Mouse (Mus musculus) ES-E14 (cell line): ENCODE measurements at regions not wholly inside any gene's neighbourhood (a gene's known extent, or its start where the extent isn't known, plus 50 kb on each side); places are given as distances from the start of the nearest gene placed in this dataset.

ENCODE experiments used
- DNase-seq: peaks from one replicate; pipeline ENCODE4 v3.0.0-alpha.2; 2013; ENCODE audit warnings: low read depth, low spot score
- H3K27ac ChIP-seq: 2 replicates; pipeline ENCODE4 v1.5.1; 2012; ENCODE audit warnings: low read depth, mild to moderate bottlenecking, low read length, moderate library complexity, mixed read lengths; ENCODE audit not compliant: poor library complexity, insufficient read depth, severe bottlenecking
- H3K36me3 ChIP-seq: 2 replicates; pipeline ENCODE4 v1.6.1; 2012; ENCODE audit warnings: mild to moderate bottlenecking, low read length, moderate library complexity, mixed read lengths; ENCODE audit not compliant: control insufficient read depth, poor library complexity, insufficient read depth, severe bottlenecking
- H3K4me1 ChIP-seq, 2 experiments: fragments of 150-350 bp in 1 of 2; sonication (generic) in 1 of 2; 2 replicates each; pipeline ENCODE4 v1.6.1; 2012; ENCODE audit warnings: low read length in 2 of 2, mild to moderate bottlenecking in 1 of 2, mixed read lengths in 1 of 2; ENCODE audit not compliant: control insufficient read depth in 2 of 2, insufficient read depth in 2 of 2, poor library complexity in 1 of 2
- H3K4me3 ChIP-seq, 2 experiments: fragments of 150-350 bp in 1 of 2; sonication (generic) in 1 of 2; 2 replicates each; pipeline ENCODE4 v1.5.1; 2012; ENCODE audit warnings: low read length in 2 of 2, low read depth in 1 of 2, mild to moderate bottlenecking in 1 of 2, mixed read lengths in 1 of 2; ENCODE audit not compliant: insufficient read depth in 1 of 2, poor library complexity in 1 of 2, severe bottlenecking in 1 of 2
- H3K9ac ChIP-seq: 2 replicates; pipeline ENCODE4 v1.6.1; 2012; ENCODE audit warnings: low read depth, mild to moderate bottlenecking, low read length, mixed read lengths; ENCODE audit not compliant: poor library complexity, insufficient read depth, severe bottlenecking
- H3K9me3 ChIP-seq: fragments of 150-350 bp; sonication (generic); 2 replicates; pipeline ENCODE4 v1.6.1; 2012; ENCODE audit warnings: low read depth, mild to moderate bottlenecking, low read length; ENCODE audit not compliant: control insufficient read depth, insufficient read depth
- CHD2 ChIP-seq: IDR thresholded peaks from 2 replicates; pipeline ENCODE4 v1.6.1; 2014; ENCODE audit warnings: mild to moderate bottlenecking, low read depth, low read length, inconsistent platforms
- HCFC1 ChIP-seq: IDR thresholded peaks from 2 replicates; pipeline ENCODE4 v1.6.1; 2012; ENCODE audit warnings: low read length, inconsistent platforms, borderline replicate concordance; ENCODE audit not compliant: insufficient read depth
- MAFK ChIP-seq: IDR thresholded peaks from 2 replicates; pipeline ENCODE4 v1.6.1; 2014; ENCODE audit warnings: mild to moderate bottlenecking, low read depth, low read length, inconsistent platforms; ENCODE audit not compliant: insufficient read depth
- ZC3H11A ChIP-seq: IDR thresholded peaks from 2 replicates; pipeline ENCODE4 v1.6.1; 2012; ENCODE audit warnings: low read depth, mild to moderate bottlenecking, inconsistent platforms, low read length, borderline replicate concordance
- ZNF384 ChIP-seq: IDR thresholded peaks from 2 replicates; pipeline ENCODE4 v1.6.1; 2012; ENCODE audit warnings: low read depth, low read length, inconsistent platforms
- in situ Hi-C, 2 experiments: fragments of 600-800 bp; cut with MboI; formaldehyde crosslinking; loops; one replicate each; pipeline ENCODE4 v1.15.1; 2025; ENCODE audit warnings: low sequenced_read_pairs in 2 of 2, inconsistent platforms in 1 of 2; ENCODE audit not compliant: unreplicated experiment in 2 of 2

- Histone ChIP-seq H3K27ac (no peak overlapping the region), H3K4me1 (no peaks in the 10 kb centered on the region), H3K9me3 (no peaks in the 10 kb centered on the region), H3K4me3 (no peak overlapping the region), H3K9ac (no peak overlapping the region), H3K36me3 (no peaks in the 10 kb centered on the region)
- in situ Hi-C loops, result no loop called here
- TF ChIP-seq HCFC1 (no peak), ZNF384 (no peak), CHD2 (no peak), ZC3H11A (no peak), MAFK (no peak)
- no peak for DNase-seq
Observed at GRCm38 (mm10) chr13:101534490-101534889, 233.5 kb downstream of the Pik3r1 start.

GRCm38 (mm10) chr13:101532913-101533312 lies 235.1 kb downstream of the Pik3r1 start:
- no peak for TF ChIP-seq ZNF384
- TF ChIP-seq HCFC1, result no peak
- no peak for TF ChIP-seq MAFK
- TF ChIP-seq ZC3H11A, result no peak
- TF ChIP-seq CHD2, result no peak
- no peak overlapping the region for H3K4me3 ChIP-seq
- no peaks in the 10 kb centered on the region for H3K4me1 ChIP-seq
- no peak for DNase-seq
- H3K9me3 ChIP-seq, result no peaks in the 10 kb centered on the region
- no peak overlapping the region for H3K27ac ChIP-seq
- H3K36me3 ChIP-seq, result no peaks in the 10 kb centered on the region
- in situ Hi-C loops, result no loop called here
- no peak overlapping the region for H3K9ac ChIP-seq

- H3K4me1 ChIP-seq, result no peaks in the 10 kb centered on the region
- no peak overlapping the region for H3K4me3 ChIP-seq
- H3K9me3 ChIP-seq, result no peaks in the 10 kb centered on the region
- DNase-seq, result no peak
- in situ Hi-C loops, result no loop called here
- H3K27ac ChIP-seq, result no peak overlapping the region
- TF ChIP-seq ZNF384 (no peak), CHD2 (no peak), ZC3H11A (no peak), MAFK (no peak), HCFC1 (no peak)
- no peaks in the 10 kb centered on the region for H3K36me3 ChIP-seq
- H3K9ac ChIP-seq, result no peak overlapping the region
Observed at GRCm38 (mm10) chr13:101527691-101528090, 240.3 kb downstream of the Pik3r1 start.

- no peaks in the 10 kb centered on the region for H3K4me1 ChIP-seq
- TF ChIP-seq ZNF384, result no peak
- in situ Hi-C loops, result no loop called here
- H3K4me3 ChIP-seq, result no peak overlapping the region
- no peaks in the 10 kb centered on the region for H3K9me3 ChIP-seq
- no peak overlapping the region for H3K27ac ChIP-seq
- DNase-seq, result no peak
- no peaks in the 10 kb centered on the region for H3K36me3 ChIP-seq
- no peak overlapping the region for H3K9ac ChIP-seq
Observed at GRCm38 (mm10) chr13:101524781-101525180, 243.2 kb downstream of the Pik3r1 start.

DNA sequence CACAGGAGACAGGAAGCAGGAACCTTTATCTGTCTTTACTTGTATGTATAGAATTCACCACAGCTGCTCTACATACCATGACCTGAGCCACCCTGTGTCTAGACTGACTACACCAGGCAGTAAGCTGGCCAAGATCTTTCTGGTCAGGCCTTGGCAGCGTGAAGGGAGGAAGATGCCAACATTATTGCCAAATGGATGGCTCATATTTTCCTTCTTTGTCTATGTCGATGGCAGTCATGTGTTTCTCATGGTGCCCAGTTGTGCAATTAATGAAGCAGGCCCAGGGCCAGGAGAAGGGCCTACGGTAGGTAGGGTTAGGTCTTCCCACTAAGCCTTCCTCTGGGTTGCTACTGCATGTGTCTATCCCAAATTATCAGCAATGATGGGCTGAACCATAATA lies 243.8 kb downstream of the Pik3r1 start:
- Histone ChIP-seq H3K36me3 (no peaks in the 10 kb centered on the region), H3K27ac (no peak overlapping the region), H3K9me3 (no peaks in the 10 kb centered on the region), H3K9ac (no peak overlapping the region), H3K4me1 (no peaks in the 10 kb centered on the region), H3K4me3 (no peak overlapping the region)
- no peak for TF ChIP-seq CHD2
- no peak for TF ChIP-seq ZNF384
- TF ChIP-seq ZC3H11A, result no peak
- TF ChIP-seq HCFC1, result no peak
- no peak for TF ChIP-seq MAFK
- in situ Hi-C loops, result no loop called here
- DNase-seq, result no peak
